ENCODE assay signal across 8 mouse cellular contexts in the genomic region with DNA sequence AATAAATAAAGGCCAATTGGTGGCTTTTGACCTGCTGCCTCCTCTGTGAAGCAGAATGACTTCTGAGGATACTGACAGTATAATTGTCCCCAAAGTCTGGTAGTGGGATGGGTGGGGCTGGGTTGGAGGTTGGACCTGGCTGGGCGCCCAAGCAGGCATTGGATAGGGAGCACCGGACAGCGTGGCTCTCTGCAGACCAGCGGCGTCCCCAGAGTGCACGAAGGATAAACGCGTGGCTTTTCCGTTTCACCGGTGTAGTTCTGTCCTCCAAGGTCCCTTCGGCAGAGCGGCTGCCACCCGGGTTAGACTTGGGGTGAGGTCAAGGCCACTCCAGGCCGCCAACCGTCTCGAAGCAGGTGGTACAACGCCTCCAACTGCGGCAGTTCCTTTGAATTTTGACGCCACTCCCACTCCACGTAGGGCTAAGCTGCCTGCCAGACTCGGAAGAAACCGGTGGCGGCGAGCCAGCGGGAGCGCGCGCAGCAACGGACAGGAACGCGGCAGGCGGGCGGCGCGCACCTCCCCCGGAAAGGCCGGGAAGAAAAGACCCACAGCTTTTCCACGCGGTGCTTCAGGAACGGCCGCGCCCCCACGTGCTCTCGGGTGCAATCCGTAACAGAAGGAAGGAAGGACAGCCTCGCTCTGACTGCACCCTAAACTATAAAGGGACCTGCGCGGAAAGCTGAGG. TPM values are rescaled to one million over a fixed set of nuclear protein-coding genes. Genes with fewer than 3 reads are reported as not detected.
A peak's percentile ranks its signal among the peaks of the same experiment; 100 is the strongest.
DNase-seq lines count a peak whose midpoint lies in the region; ATAC-seq and TF ChIP-seq lines count a peak whose summit lies in the region.

No protein-coding gene starts in this region.

- H3K9me3 ChIP-seq in forebrain, embryonic 11.5 days (ENCODE audit: control insufficient read depth, low read length), result no peaks in the 10 kb centered on the region
- H3K9me3 ChIP-seq in heart, embryonic 15.5 days (replicated peaks), result no peaks in the 10 kb centered on the region
- no peaks in the 10 kb centered on the region for H3K9me3 ChIP-seq in liver, embryonic 14.5 days (ENCODE audit: control insufficient read depth, low read length)
- no peaks in the 10 kb centered on the region for H3K9me3 ChIP-seq in neural tube, embryonic 11.5 days (ENCODE audit: control insufficient read depth, low read length)

- TF ChIP-seq POLR2A in testis, adult 2 months (IDR thresholded peaks at IDR 0.05; ENCODE audit: control insufficient read depth, low read depth, low read length), result peak; percentile 65

- H3K9ac ChIP-seq in forebrain, embryonic 11.5 days (ENCODE audit: low read length), result peak overlapping the region; percentile 65
- H3K9ac ChIP-seq in heart, embryonic 15.5 days, result peak overlapping the region; percentile 63
- no peak overlapping the region; the same call in 1 of the 2 replicates for H3K9ac ChIP-seq in liver, embryonic 14.5 days (replicated peaks)
- peak overlapping the region; percentile 60 for H3K9ac ChIP-seq in neural tube, embryonic 11.5 days (ENCODE audit: low read length)

- H3K27ac ChIP-seq in forebrain, embryonic 11.5 days (ENCODE audit: low read depth, low read length), result no peak overlapping the region
- peak overlapping the region; percentile 69 for H3K27ac ChIP-seq in heart, embryonic 15.5 days
- H3K27ac ChIP-seq in liver, embryonic 14.5 days, result no peak overlapping the region
- H3K27ac ChIP-seq in neural tube, embryonic 11.5 days (ENCODE audit: low read depth, low read length), result no peak overlapping the region
- peak overlapping the region; percentile 99 for H3K27ac ChIP-seq in testis, adult 2 months (ENCODE audit: control insufficient read depth, insufficient read depth, low read depth, low read length)

- no peaks in the 10 kb centered on the region for H3K27me3 ChIP-seq in forebrain, embryonic 11.5 days (ENCODE audit: control insufficient read depth, insufficient read depth, low read length)
- H3K27me3 ChIP-seq in heart, embryonic 15.5 days, result peaks cover 4% of the 10 kb centered on the region; the same call in 1 of the 2 replicates
- no peaks in the 10 kb centered on the region for H3K27me3 ChIP-seq in liver, embryonic 14.5 days (ENCODE audit: control insufficient read depth, insufficient read depth, low read length)
- no peaks in the 10 kb centered on the region for H3K27me3 ChIP-seq in neural tube, embryonic 11.5 days (ENCODE audit: control insufficient read depth, insufficient read depth, low read length)
- H3K27me3 ChIP-seq in testis, adult 2 months (ENCODE audit: control insufficient read depth, insufficient read depth, low read length), result no peaks in the 10 kb centered on the region

- peak overlapping the region; percentile 85 for H3K4me2 ChIP-seq in forebrain, embryonic 11.5 days (ENCODE audit: low read depth, low read length, severe bottlenecking)
- H3K4me2 ChIP-seq in heart, embryonic 15.5 days, result peak overlapping the region; percentile 92
- H3K4me2 ChIP-seq in liver, embryonic 14.5 days (ENCODE audit: low read depth), result peak overlapping the region; percentile 58
- H3K4me2 ChIP-seq in neural tube, embryonic 11.5 days (ENCODE audit: low read depth), result peak overlapping the region; percentile 90

- H3K4me3 ChIP-seq in forebrain, embryonic 11.5 days (ENCODE audit: low read depth, low read length), result peak overlapping the region; percentile 44
- H3K4me3 ChIP-seq in heart, embryonic 15.5 days, result peak overlapping the region; percentile 61
- H3K4me3 ChIP-seq in liver, embryonic 14.5 days (ENCODE audit: insufficient read depth in 1 of 2, low read depth in 2 of 2, low read length in 2 of 2), result peak overlapping the region; percentile 33 to 43
- peak overlapping the region; percentile 46 for H3K4me3 ChIP-seq in neural tube, embryonic 11.5 days (ENCODE audit: low read depth, low read length)
- H3K4me3 ChIP-seq in testis, adult 2 months (ENCODE audit: control insufficient read depth, low read depth, low read length), result peak overlapping the region; percentile 95

- H3K36me3 ChIP-seq in forebrain, embryonic 11.5 days (ENCODE audit: control insufficient read depth, insufficient read depth, low read length), result no peaks in the 10 kb centered on the region
- no peaks in the 10 kb centered on the region for H3K36me3 ChIP-seq in heart, embryonic 15.5 days
- H3K36me3 ChIP-seq in liver, embryonic 14.5 days (replicated peaks; ENCODE audit: control insufficient read depth, insufficient read depth, low read depth), result no peaks in the 10 kb centered on the region
- H3K36me3 ChIP-seq in neural tube, embryonic 11.5 days (ENCODE audit: control insufficient read depth, insufficient read depth, low read length), result no peaks in the 10 kb centered on the region
- no peaks in the 10 kb centered on the region; the same call in 1 of the 2 replicates for H3K36me3 ChIP-seq in testis, adult 2 months (ENCODE audit: control insufficient read depth, insufficient read depth, low read length)

- H3K4me1 ChIP-seq in forebrain, embryonic 11.5 days (replicated peaks; ENCODE audit: control insufficient read depth, insufficient read depth, low read length), result 0 out of 2 replicates have a peak, but pooled peaks cover 2% of the 10 kb centered on the region
- peaks cover 8% of the 10 kb centered on the region for H3K4me1 ChIP-seq in heart, embryonic 15.5 days (replicated peaks)
- H3K4me1 ChIP-seq in liver, embryonic 14.5 days (replicated peaks; ENCODE audit: control insufficient read depth in 2 of 2, insufficient read depth in 2 of 2, low read length in 1 of 2), result 0 out of 4 replicates have a peak, but pooled peaks cover 0 to 2% of the 10 kb centered on the region in 2 experiments
- H3K4me1 ChIP-seq in neural tube, embryonic 11.5 days (ENCODE audit: control insufficient read depth, insufficient read depth, low read length), result no peaks in the 10 kb centered on the region
- peaks cover 4% of the 10 kb centered on the region; the same call in 1 of the 2 replicates for H3K4me1 ChIP-seq in testis, adult 2 months (ENCODE audit: control insufficient read depth, insufficient read depth, low read length)

- DNase-seq in c-Kit-positive CD71-negative TER-119-negative erythroid progenitor cells, embryonic 14.5 days (ENCODE audit: low read depth), result peak; percentile 55
- DNase-seq in forebrain, embryonic 11.5 days (ENCODE audit: low spot score), result peak; percentile 81
- DNase-seq in kidney, postnatal 14 days, result peak; percentile 90
- DNase-seq in liver, embryonic 14.5 days (ENCODE audit: low read depth in 3 of 3, low spot score in 3 of 3), result no peak
- peak; percentile 79 for DNase-seq in neural tube, embryonic 11.5 days (ENCODE audit: low spot score)

- under 1% methylated on average over 48 of the region's 48 CpGs for WGBS in forebrain, embryonic 11.5 days
- WGBS in heart, embryonic 15.5 days, result under 1% methylated on average over 48 of the region's 48 CpGs
- WGBS in liver, embryonic 14.5 days (ENCODE audit: insufficient replicate concordance), result under 1% methylated on average over 48 of the region's 48 CpGs
- under 1% methylated on average over 48 of the region's 48 CpGs for WGBS in neural tube, embryonic 11.5 days

- no peak for TF ChIP-seq EP300 in liver, embryonic 14.5 days (IDR thresholded peaks at IDR 0.05; ENCODE audit: low read depth)

- no peak for TF ChIP-seq CTCF in liver, embryonic 14.5 days (IDR thresholded peaks at IDR 0.05; ENCODE audit: low read depth)
- TF ChIP-seq CTCF in testis, adult 2 months (IDR thresholded peaks at IDR 0.05; ENCODE audit: control insufficient read depth, insufficient read depth, insufficient replicate concordance, low read depth, low read length), result no peak

- ATAC-seq in CD4-positive, CD25-positive, alpha-beta regulatory T cell, adult 4 months, result peak; percentile 80
- peak; percentile 76 for ATAC-seq in forebrain, embryonic 11.5 days (replicated peaks; ENCODE audit: low FRiP score)
- ATAC-seq in heart, embryonic 15.5 days (replicated peaks; ENCODE audit: insufficient number of reproducible peaks, insufficient read depth, low FRiP score, low read depth), result peak; percentile 87
- peak; percentile 74; the same call in 1 of the 2 replicates for ATAC-seq in liver, embryonic 14.5 days (ENCODE audit: insufficient read depth)
- ATAC-seq in neural tube, embryonic 11.5 days (ENCODE audit: insufficient read depth, low FRiP score, low TSS enrichment), result peak; percentile 61; the same call in 1 of the 2 replicates

RNA-seq across cellular contexts. Expression of gene Crtap, which starts 22.5 kb away (rescaled TPM):
- polyA plus RNA-seq in CD4-positive, CD25-positive, alpha-beta regulatory T cell, adult 4 months (2017; shearing (Covaris generic)), result 1 to 10 TPM; 2.4 to 2.9 TPM
- polyA plus RNA-seq in forebrain, embryonic 11.5 days (2014; fragmentation: Nextera tagmentation; extraction: Ambion mirVana), result 35.6 and 44.4 TPM in 2 replicates
- 126 and 148 TPM in 2 replicates for polyA plus RNA-seq in heart, embryonic 15.5 days (2015; fragmentation: Nextera tagmentation; extraction: Ambion mirVana)
- polyA plus RNA-seq in liver, embryonic 14.5 days (2012; rRNA removed), result 12.8 and 13.1 TPM in 2 replicates
- polyA plus RNA-seq in liver, embryonic 14.5 days (2014; fragmentation: Nextera tagmentation; extraction: Ambion mirVana), result 13.7 and 19.6 TPM in 2 replicates
- polyA plus RNA-seq in neural tube, embryonic 11.5 days (2014; fragmentation: Nextera tagmentation; extraction: Ambion mirVana), result 42.1 and 48.3 TPM in 2 replicates
- polyA plus RNA-seq in testis, adult 2 months (2012; rRNA removed), result 29.7 and 35.2 TPM in 2 replicates

RNA-seq across cellular contexts. Expression of gene Glb1, which starts 32.9 kb away (rescaled TPM):
- 10 to 100 TPM; 43.0 to 62.1 TPM for polyA plus RNA-seq in CD4-positive, CD25-positive, alpha-beta regulatory T cell, adult 4 months (2017; shearing (Covaris generic))
- polyA plus RNA-seq in forebrain, embryonic 11.5 days (2014; fragmentation: Nextera tagmentation; extraction: Ambion mirVana), result 20.3 and 21.6 TPM in 2 replicates
- polyA plus RNA-seq in heart, embryonic 15.5 days (2015; fragmentation: Nextera tagmentation; extraction: Ambion mirVana), result 36.6 and 47.4 TPM in 2 replicates
- 10.2 and 10.5 TPM in 2 replicates for polyA plus RNA-seq in liver, embryonic 14.5 days (2012; rRNA removed)
- polyA plus RNA-seq in liver, embryonic 14.5 days (2014; fragmentation: Nextera tagmentation; extraction: Ambion mirVana), result 13.1 TPM in 2 replicates
- 24.5 and 26.1 TPM in 2 replicates for polyA plus RNA-seq in neural tube, embryonic 11.5 days (2014; fragmentation: Nextera tagmentation; extraction: Ambion mirVana)
- polyA plus RNA-seq in testis, adult 2 months (2012; rRNA removed), result 18.0 and 19.5 TPM in 2 replicates

RNA-seq across cellular contexts. Expression of gene Tmppe, which starts 33.0 kb away (rescaled TPM):
- 10 to 100 TPM; 10.9 to 20.8 TPM for polyA plus RNA-seq in CD4-positive, CD25-positive, alpha-beta regulatory T cell, adult 4 months (2017; shearing (Covaris generic))
- 5.3 and 6.4 TPM in 2 replicates for polyA plus RNA-seq in forebrain, embryonic 11.5 days (2014; fragmentation: Nextera tagmentation; extraction: Ambion mirVana)
- 6.7 and 8.4 TPM in 2 replicates for polyA plus RNA-seq in heart, embryonic 15.5 days (2015; fragmentation: Nextera tagmentation; extraction: Ambion mirVana)
- polyA plus RNA-seq in liver, embryonic 14.5 days (2012; rRNA removed), result 1.2 TPM in 2 replicates
- polyA plus RNA-seq in liver, embryonic 14.5 days (2014; fragmentation: Nextera tagmentation; extraction: Ambion mirVana), result 0.36 and 0.62 TPM in 2 replicates
- 3.4 and 4.7 TPM in 2 replicates for polyA plus RNA-seq in neural tube, embryonic 11.5 days (2014; fragmentation: Nextera tagmentation; extraction: Ambion mirVana)
- 1.2 TPM in 2 replicates for polyA plus RNA-seq in testis, adult 2 months (2012; rRNA removed)

RNA-seq across cellular contexts. Expression of gene Bcl2a1c, which starts 38.0 kb away (rescaled TPM):
- polyA plus RNA-seq in CD4-positive, CD25-positive, alpha-beta regulatory T cell, adult 4 months (2017; shearing (Covaris generic)), result 1 to 10 TPM in 1 of 2 experiments, not detected in 1; 2.5 TPM
- not detected in 2 replicates for polyA plus RNA-seq in forebrain, embryonic 11.5 days (2014; fragmentation: Nextera tagmentation; extraction: Ambion mirVana)
- not detected in 2 replicates for polyA plus RNA-seq in heart, embryonic 15.5 days (2015; fragmentation: Nextera tagmentation; extraction: Ambion mirVana)
- polyA plus RNA-seq in liver, embryonic 14.5 days (2012; rRNA removed), result not detected in 2 replicates
- polyA plus RNA-seq in liver, embryonic 14.5 days (2014; fragmentation: Nextera tagmentation; extraction: Ambion mirVana), result not detected in 2 replicates
- not detected in 2 replicates for polyA plus RNA-seq in neural tube, embryonic 11.5 days (2014; fragmentation: Nextera tagmentation; extraction: Ambion mirVana)
- not detected in 2 replicates for polyA plus RNA-seq in testis, adult 2 months (2012; rRNA removed)

Comparison
In these comparisons a context has a peak if more than half of its experiments do, and no peak if none do; other contexts are left out.
1. DNase-seq: peak in c-Kit-positive CD71-negative TER-119-negative erythroid progenitor cells, embryonic 14.5 days (single experiment), forebrain, embryonic 11.5 days (single experiment), kidney, postnatal 14 days (single experiment) and neural tube, embryonic 11.5 days (single experiment); none in liver, embryonic 14.5 days (0 of 3).
2. H3K27ac ChIP-seq: peak in heart, embryonic 15.5 days (single experiment) and testis, adult 2 months (single experiment); none in forebrain, embryonic 11.5 days (single experiment), liver, embryonic 14.5 days (single experiment) and neural tube, embryonic 11.5 days (single experiment).
3. H3K4me3 ChIP-seq: peak in every context shown above with its lines; median percentile 95 in testis, adult 2 months; 61 in heart, embryonic 15.5 days; 46 in neural tube, embryonic 11.5 days; 44 in forebrain, embryonic 11.5 days; 38 in liver, embryonic 14.5 days.
4. Peak in every context shown above with its lines, with median percentiles within 50 percentile points of each other: ATAC-seq and H3K4me2 ChIP-seq.